Mouse (Mus musculus) ES-E14 (cell line): ENCODE data around the gene Fcrl5. TPM values are rescaled to one million over a fixed set of nuclear protein-coding genes. Genes with fewer than 3 reads are reported as not detected.

Experiments used
- DNase-seq: peaks from one replicate; pipeline ENCODE4 v3.0.0-alpha.2; 2013; ENCODE audit warnings: low read depth, low spot score
- H3K27ac ChIP-seq: 2 replicates; pipeline ENCODE4 v1.5.1; 2012; ENCODE audit warnings: low read depth, mild to moderate bottlenecking, low read length, moderate library complexity, mixed read lengths; ENCODE audit not compliant: poor library complexity, insufficient read depth, severe bottlenecking
- H3K36me3 ChIP-seq: 2 replicates; pipeline ENCODE4 v1.6.1; 2012; ENCODE audit warnings: mild to moderate bottlenecking, low read length, moderate library complexity, mixed read lengths; ENCODE audit not compliant: control insufficient read depth, poor library complexity, insufficient read depth, severe bottlenecking
- H3K4me1 ChIP-seq, 2 experiments: fragments of 150-350 bp in 1 of 2; sonication (generic) in 1 of 2; 2 replicates each; pipeline ENCODE4 v1.6.1; 2012; ENCODE audit warnings: low read length in 2 of 2, mild to moderate bottlenecking in 1 of 2, mixed read lengths in 1 of 2; ENCODE audit not compliant: control insufficient read depth in 2 of 2, insufficient read depth in 2 of 2, poor library complexity in 1 of 2
- H3K4me3 ChIP-seq, 2 experiments: fragments of 150-350 bp in 1 of 2; sonication (generic) in 1 of 2; 2 replicates each; pipeline ENCODE4 v1.5.1; 2012; ENCODE audit warnings: low read length in 2 of 2, low read depth in 1 of 2, mild to moderate bottlenecking in 1 of 2, mixed read lengths in 1 of 2; ENCODE audit not compliant: insufficient read depth in 1 of 2, poor library complexity in 1 of 2, severe bottlenecking in 1 of 2
- H3K9ac ChIP-seq: 2 replicates; pipeline ENCODE4 v1.6.1; 2012; ENCODE audit warnings: low read depth, mild to moderate bottlenecking, low read length, mixed read lengths; ENCODE audit not compliant: poor library complexity, insufficient read depth, severe bottlenecking
- H3K9me3 ChIP-seq: fragments of 150-350 bp; sonication (generic); 2 replicates; pipeline ENCODE4 v1.6.1; 2012; ENCODE audit warnings: low read depth, mild to moderate bottlenecking, low read length; ENCODE audit not compliant: control insufficient read depth, insufficient read depth
- CHD2 ChIP-seq: IDR thresholded peaks from 2 replicates; pipeline ENCODE4 v1.6.1; 2014; ENCODE audit warnings: mild to moderate bottlenecking, low read depth, low read length, inconsistent platforms
- HCFC1 ChIP-seq: IDR thresholded peaks from 2 replicates; pipeline ENCODE4 v1.6.1; 2012; ENCODE audit warnings: low read length, inconsistent platforms, borderline replicate concordance; ENCODE audit not compliant: insufficient read depth
- MAFK ChIP-seq: IDR thresholded peaks from 2 replicates; pipeline ENCODE4 v1.6.1; 2014; ENCODE audit warnings: mild to moderate bottlenecking, low read depth, low read length, inconsistent platforms; ENCODE audit not compliant: insufficient read depth
- ZC3H11A ChIP-seq: IDR thresholded peaks from 2 replicates; pipeline ENCODE4 v1.6.1; 2012; ENCODE audit warnings: low read depth, mild to moderate bottlenecking, inconsistent platforms, low read length, borderline replicate concordance
- ZNF384 ChIP-seq: IDR thresholded peaks from 2 replicates; pipeline ENCODE4 v1.6.1; 2012; ENCODE audit warnings: low read depth, low read length, inconsistent platforms
- in situ Hi-C, 2 experiments: fragments of 600-800 bp; cut with MboI; formaldehyde crosslinking; loops; one replicate each; pipeline ENCODE4 v1.15.1; 2025; ENCODE audit warnings: low sequenced_read_pairs in 2 of 2, inconsistent platforms in 1 of 2; ENCODE audit not compliant: unreplicated experiment in 2 of 2
- total RNA-seq: library from RNA; depleted of rRNA; stranded (reverse); fragments of 300-350 nt; gene quantifications from 2 replicates; pipeline ENCODE4 v1.2.3, GENCODE M21; 2012

The Fcrl5 gene
- total RNA-seq, 1 experiment, result 0.45 TPM

DNA sequence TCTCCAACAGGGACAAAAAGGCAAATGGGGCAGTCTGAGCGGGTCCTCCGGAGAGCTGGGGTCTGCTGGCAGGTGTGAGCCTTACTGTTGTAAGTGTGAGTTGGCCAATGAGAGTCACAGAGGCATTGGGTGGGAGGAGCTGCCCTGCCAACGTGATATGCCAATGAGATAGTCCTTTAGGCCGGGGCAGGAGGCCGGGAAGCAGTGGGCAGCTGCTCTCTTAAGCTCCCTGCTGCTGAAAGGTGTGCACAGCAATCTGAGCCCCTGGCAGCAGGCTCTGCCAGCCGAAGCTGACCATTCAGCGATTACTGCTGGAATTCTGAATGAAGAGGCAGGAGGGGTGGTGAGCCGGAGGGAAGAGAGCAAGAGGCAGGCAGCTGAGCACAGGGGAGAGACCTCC, 105.1 kb downstream of the Fcrl5 start:
- no peak for TF ChIP-seq ZC3H11A
- no peak for TF ChIP-seq HCFC1
- TF ChIP-seq CHD2, result no peak
- no peak for TF ChIP-seq MAFK
- TF ChIP-seq ZNF384, result no peak
- peaks cover 18% of the 10 kb centered on the region for H3K36me3 ChIP-seq
- in situ Hi-C loops, result no loop called here
- DNase-seq, result no peak
- no peak overlapping the region for H3K27ac ChIP-seq
- peaks cover 7 to 21% of the 10 kb centered on the region in 2 experiments; a peak in 3 of 4 replicates for H3K4me1 ChIP-seq
- H3K9ac ChIP-seq, result no peak overlapping the region
- no peak overlapping the region for H3K4me3 ChIP-seq
- no peaks in the 10 kb centered on the region for H3K9me3 ChIP-seq

DNA sequence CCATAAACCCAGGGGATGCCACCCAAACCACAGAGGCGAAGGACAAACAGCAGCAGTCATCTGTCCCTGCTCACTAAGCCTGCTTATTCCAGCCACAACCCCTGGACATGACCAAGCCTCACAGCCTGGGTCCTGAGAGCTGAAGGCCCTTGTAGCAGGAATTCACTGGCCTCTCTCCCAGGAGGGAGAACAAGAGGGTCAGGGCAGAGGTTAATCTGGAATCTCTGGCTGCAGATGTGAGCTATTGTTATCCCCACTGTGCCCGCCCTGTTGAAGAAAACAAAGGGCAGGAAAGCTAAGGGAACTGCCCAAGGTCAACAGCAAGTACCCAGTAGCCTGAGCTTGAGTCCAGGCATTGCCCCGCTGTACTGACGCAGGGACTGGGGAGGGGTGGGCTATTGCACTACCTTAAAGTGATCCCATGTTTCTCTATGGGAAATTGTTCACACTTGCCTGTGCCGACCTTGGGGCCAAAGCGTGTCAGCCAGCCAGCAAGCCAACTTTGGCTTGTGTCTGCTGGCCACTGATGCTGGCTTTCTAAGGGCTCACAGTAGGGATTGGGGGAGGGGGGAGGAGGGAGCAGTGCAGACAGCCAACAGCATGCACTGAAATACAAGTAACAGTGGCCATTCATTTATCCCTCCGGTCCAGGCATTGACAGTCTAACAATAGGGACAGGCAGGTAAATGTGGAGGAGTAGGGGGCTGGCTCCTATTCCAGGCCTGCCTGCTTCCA, 107.1 kb downstream of the Fcrl5 start:
- no peaks in the 10 kb centered on the region for H3K9me3 ChIP-seq
- H3K4me1 ChIP-seq, result peaks cover 7 to 21% of the 10 kb centered on the region in 2 experiments; a peak in 3 of 4 replicates
- H3K4me3 ChIP-seq, result no peak overlapping the region
- TF ChIP-seq ZNF384 (no peak), CHD2 (no peak), ZC3H11A (no peak), HCFC1 (no peak), MAFK (no peak)
- no peak overlapping the region for H3K9ac ChIP-seq
- in situ Hi-C loops, result no loop called here
- no peak overlapping the region; the same call in 1 of the 2 replicates for H3K27ac ChIP-seq
- DNase-seq, result no peak
- peaks cover 5% of the 10 kb centered on the region; the same call in 1 of the 2 replicates for H3K36me3 ChIP-seq

DNA sequence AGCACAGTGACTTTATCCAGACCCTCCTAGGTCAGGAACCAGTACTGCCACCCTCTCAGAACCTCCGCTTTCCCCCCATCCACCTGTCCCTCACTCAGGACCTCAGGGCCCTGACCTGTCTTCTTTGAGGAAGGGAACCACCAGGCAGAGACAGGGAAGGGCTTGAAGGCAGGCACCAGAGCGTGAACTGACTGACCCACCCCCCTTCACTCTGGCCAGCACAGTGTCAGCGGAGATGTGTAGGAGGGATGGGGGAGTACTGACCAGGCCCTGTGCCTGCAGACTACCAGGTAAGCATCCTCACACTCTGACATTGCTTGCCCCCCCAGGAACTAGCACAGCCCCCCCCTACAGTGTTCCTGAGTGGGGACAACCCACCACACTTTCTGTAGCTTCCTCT, 110.0 kb downstream of the Fcrl5 start:
- Histone ChIP-seq H3K27ac (no peak overlapping the region), H3K36me3 (no peaks in the 10 kb centered on the region), H3K9me3 (no peaks in the 10 kb centered on the region), H3K4me3 (no peak overlapping the region), H3K4me1 (peaks cover 7 to 21% of the 10 kb centered on the region in 2 experiments; a peak in 3 of 4 replicates), H3K9ac (no peak overlapping the region)
- no peak for DNase-seq
- in situ Hi-C loops, result no loop called here
- TF ChIP-seq ZC3H11A, result no peak
- no peak for TF ChIP-seq MAFK
- no peak for TF ChIP-seq CHD2
- TF ChIP-seq HCFC1, result no peak
- no peak for TF ChIP-seq ZNF384

DNA sequence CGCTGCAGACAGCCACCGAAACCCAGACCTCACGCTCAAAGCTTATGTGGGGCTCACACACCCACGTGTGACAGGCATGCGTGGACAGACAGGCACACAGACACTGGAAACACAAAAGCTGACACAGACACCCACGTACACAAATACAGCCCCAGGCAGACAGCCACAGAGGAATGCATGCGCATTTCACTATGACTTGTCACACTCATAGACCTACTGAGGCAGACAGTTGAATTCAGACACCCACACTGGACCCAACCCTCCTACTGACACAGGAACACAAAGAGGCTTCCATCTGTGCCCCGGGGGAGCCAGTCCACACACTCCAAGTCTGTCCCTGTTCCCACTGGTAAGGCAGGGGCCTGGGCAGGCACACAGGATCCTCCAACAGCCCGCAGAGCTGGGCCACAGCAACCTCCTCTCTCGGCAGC, 110.7 kb downstream of the Fcrl5 start:
- H3K9me3 ChIP-seq, result no peaks in the 10 kb centered on the region
- H3K4me3 ChIP-seq, result no peak overlapping the region
- no peak for DNase-seq
- in situ Hi-C loops, result no loop called here
- H3K36me3 ChIP-seq, result no peaks in the 10 kb centered on the region
- H3K27ac ChIP-seq, result no peak overlapping the region
- TF ChIP-seq HCFC1, result no peak
- no peak for TF ChIP-seq MAFK
- TF ChIP-seq ZNF384, result no peak
- no peak for TF ChIP-seq CHD2
- TF ChIP-seq ZC3H11A, result no peak
- H3K4me1 ChIP-seq, result peaks cover 7 to 16% of the 10 kb centered on the region in 2 experiments; a peak in 3 of 4 replicates
- no peak overlapping the region for H3K9ac ChIP-seq
